Mouse (Mus musculus) hindbrain, embryonic 14.5 days (tissue): Measurements from ENCODE around the gene Gif. TPM values are rescaled to one million over a fixed set of nuclear protein-coding genes. Genes with fewer than 3 reads are reported as not detected.

Experiments
- ATAC-seq: fragments of 200-750 bp; cut with Nextera tagmentation; 2 replicates; pipeline ENCODE4 v1.8.0; 2017; ENCODE audit warnings: moderate number of reproducible peaks, mild to moderate bottlenecking, moderate TSS enrichment, moderate library complexity; ENCODE audit not compliant: low FRiP score
- DNase-seq: peaks from one replicate; pipeline ENCODE4 v3.0.0-alpha.2; 2015; ENCODE audit warnings: low spot score
- H3K27ac ChIP-seq: fragments of 300-500 bp; sonication (generic); 2 replicates; pipeline ENCODE4 v1.5.1; 2014; ENCODE audit warnings: mild to moderate bottlenecking, moderate library complexity
- H3K27me3 ChIP-seq: fragments of 300-500 bp; sonication (generic); 2 replicates; pipeline ENCODE4 v1.6.1; 2014; ENCODE audit warnings: mild to moderate bottlenecking, low read length, mixed read lengths; ENCODE audit not compliant: control insufficient read depth, insufficient read depth
- H3K36me3 ChIP-seq: fragments of 300-500 bp; sonication (generic); replicated peaks from 2 replicates; pipeline ENCODE4 v1.6.1; 2014; ENCODE audit not compliant: control insufficient read depth, insufficient read depth
- H3K4me1 ChIP-seq: fragments of 300-500 bp; sonication (generic); replicated peaks from 2 replicates; pipeline ENCODE4 v1.6.1; 2014; ENCODE audit warnings: antibody characterized with exemption, low read length, mixed read lengths; ENCODE audit not compliant: control insufficient read depth, insufficient read depth
- H3K4me2 ChIP-seq: fragments of 300-500 bp; sonication (generic); replicated peaks from 2 replicates; pipeline ENCODE4 v1.6.1; 2014; ENCODE audit warnings: mild to moderate bottlenecking, moderate library complexity
- H3K4me3 ChIP-seq: fragments of 300-500 bp; sonication (generic); replicated peaks from 2 replicates; pipeline ENCODE4 v1.5.1; 2014; ENCODE audit warnings: mild to moderate bottlenecking, low read length
- H3K9ac ChIP-seq: fragments of 300-500 bp; sonication (generic); 2 replicates; pipeline ENCODE4 v1.6.1; 2014
- H3K9me3 ChIP-seq: fragments of 300-500 bp; sonication (generic); 2 replicates; pipeline ENCODE4 v1.6.1; 2016; ENCODE audit warnings: low read length; ENCODE audit not compliant: control insufficient read depth
- WGBS: fragments of 180-500 bp; shearing (Covaris S2); extraction: QIAGEN DNeasy Blood & Tissue Kit; methylation state at CpG from one replicate; pipeline ENCODE4 v1.1.7; 2014; 5-methylcytosine and 5-hydroxymethylcytosine counted together
- polyA plus RNA-seq: library from polyadenylated mRNA; unstranded; fragments of >200 nt; fragmentation: Nextera tagmentation; extraction: Ambion mirVana; gene quantifications from 2 replicates; pipeline ENCODE4 v1.2.1, GENCODE M21; 2014

Gene Gif
- polyA plus RNA-seq, 1 experiment from 2014 or later: not detected

DNA sequence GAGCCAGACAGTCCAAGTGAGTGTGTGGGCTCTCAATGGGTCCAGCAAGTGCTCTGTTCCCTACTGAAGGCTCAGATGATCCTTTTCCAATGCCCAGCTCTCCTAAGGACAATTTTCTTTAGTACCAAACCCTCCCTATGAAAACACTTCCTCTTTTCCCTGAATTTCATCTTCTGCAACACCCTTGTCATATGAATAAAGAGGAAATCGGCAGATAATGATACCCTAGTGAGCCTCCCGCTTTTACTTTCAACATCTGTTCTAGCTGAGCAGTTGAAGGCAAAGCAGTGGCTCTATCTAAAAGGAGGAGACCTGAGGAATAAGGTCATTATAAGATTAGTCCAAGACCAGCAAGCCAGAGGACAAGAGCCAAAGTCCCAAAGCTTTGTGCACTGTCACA, 61.1 kb downstream of the Gif start:
- ATAC-seq (no peak), DNase-seq (no peak)
- no peak overlapping the region for H3K4me3 ChIP-seq
- H3K4me1 ChIP-seq: peaks cover 7% of the 10 kb centered on the region
- no peaks in the 10 kb centered on the region for H3K9me3 ChIP-seq
- no peaks in the 10 kb centered on the region for H3K36me3 ChIP-seq
- no peak overlapping the region for H3K9ac ChIP-seq
- no peak overlapping the region for H3K4me2 ChIP-seq
- no peak overlapping the region for H3K27ac ChIP-seq
- H3K27me3 ChIP-seq: no peaks in the 10 kb centered on the region
- 91% methylated on average over 2 of the region's 2 CpGs for WGBS

DNA sequence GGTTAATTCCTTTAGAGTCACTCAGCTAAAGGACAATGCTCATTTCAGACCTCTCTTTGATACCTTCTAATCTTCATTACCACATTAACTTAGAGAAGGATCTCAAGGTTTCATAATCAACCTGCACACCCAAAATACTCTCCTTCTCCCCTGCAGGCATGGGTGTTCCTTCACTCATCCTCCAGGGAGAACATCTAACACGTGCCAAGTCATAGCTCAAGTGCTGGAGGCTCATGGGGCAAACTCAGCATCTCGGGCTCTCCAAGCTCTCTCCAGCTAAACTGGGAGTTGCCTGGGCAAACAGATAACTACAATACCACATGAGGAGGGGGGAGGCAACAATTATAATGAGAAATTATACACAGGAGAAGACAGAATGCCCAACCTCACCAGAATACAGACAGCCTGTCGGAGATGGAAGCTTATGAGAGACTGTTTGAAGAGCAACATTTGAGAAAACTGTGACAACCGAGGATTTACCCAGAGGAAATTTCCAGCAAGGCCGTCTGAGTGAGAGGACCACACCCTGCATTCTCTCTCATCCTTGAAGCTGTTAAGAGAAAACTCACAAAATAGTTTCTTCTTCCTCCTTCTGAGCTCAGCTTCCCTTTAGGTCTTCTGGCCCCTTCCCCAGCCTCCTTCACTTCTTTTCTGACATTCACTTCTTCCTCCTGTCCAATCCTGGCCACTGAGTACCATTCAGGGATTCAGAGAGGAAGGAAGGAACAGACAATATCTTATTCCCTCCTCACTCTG, 62.8 kb downstream of the Gif start:
- H3K4me3 ChIP-seq: no peak overlapping the region
- H3K4me1 ChIP-seq: peaks cover 7% of the 10 kb centered on the region
- DNase-seq (no peak), ATAC-seq (no peak)
- no peak overlapping the region for H3K27ac ChIP-seq
- no peaks in the 10 kb centered on the region for H3K27me3 ChIP-seq
- no peaks in the 10 kb centered on the region for H3K9me3 ChIP-seq
- H3K36me3 ChIP-seq: no peaks in the 10 kb centered on the region
- no peak overlapping the region for H3K9ac ChIP-seq
- no peak overlapping the region for H3K4me2 ChIP-seq
- WGBS: 84% methylated on average over 5 of the region's 5 CpGs

DNA sequence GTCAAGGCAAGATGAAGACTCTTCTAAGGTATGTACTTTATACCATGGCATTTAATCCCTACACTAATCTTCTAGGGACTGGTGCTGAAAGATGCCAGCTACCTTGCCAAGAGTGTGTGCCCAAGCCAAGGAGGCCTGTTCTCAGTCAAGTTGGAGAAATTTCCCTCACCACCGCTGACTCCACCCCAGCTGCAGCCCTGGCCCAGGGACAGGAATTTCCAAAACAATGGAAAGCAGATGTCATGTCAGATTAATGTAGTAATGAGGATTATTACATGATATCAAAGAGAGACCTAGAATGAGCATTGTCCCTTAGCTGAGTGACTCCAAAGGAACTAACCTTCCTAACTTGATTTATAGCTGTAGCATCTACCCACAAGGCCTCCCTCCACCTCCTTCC, 63.5 kb downstream of the Gif start:
- Histone ChIP-seq H3K4me2 (no peak overlapping the region), H3K36me3 (no peaks in the 10 kb centered on the region), H3K4me3 (no peak overlapping the region), H3K9me3 (no peaks in the 10 kb centered on the region), H3K4me1 (peaks cover 7% of the 10 kb centered on the region), H3K9ac (no peak overlapping the region), H3K27ac (no peak overlapping the region), H3K27me3 (no peaks in the 10 kb centered on the region)
- 78% methylated on average over 1 of the region's 1 CpGs for WGBS
- no peak for DNase-seq
- ATAC-seq: no peak

DNA sequence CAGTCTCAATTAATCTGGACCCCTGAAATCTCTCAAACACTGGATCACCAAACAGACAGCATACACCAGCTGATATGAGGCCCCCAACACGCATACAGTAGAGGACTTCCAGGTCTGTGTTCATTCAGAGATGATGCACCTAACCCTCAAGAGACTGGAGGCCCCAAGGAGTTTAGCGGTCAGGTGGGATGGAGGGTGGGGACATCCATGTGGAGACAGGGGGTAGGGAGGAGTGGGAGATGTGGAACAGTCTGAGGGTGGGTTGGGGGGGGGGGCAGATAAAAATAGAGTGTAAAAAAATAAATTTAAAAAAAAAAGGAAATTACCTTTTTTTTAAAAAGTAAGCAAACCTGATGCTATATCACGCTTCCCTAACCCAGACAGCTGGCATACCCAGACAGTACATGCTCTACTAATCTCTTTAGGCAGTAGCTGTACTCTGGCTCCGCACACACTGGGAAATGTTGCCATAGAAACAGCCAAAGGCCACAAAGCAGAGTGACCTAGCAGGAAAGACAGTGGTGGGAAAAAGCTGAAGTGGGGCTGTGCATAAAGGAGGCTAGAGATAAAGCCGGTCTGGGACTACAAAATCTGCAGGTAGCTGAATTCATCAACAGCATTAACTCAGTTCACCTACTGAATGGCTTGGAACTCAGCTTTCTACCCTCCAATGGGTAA, 64.5 kb downstream of the Gif start:
- H3K4me3 ChIP-seq: no peak overlapping the region
- peak overlapping the region; percentile 54; the same call in 1 of the 2 replicates for H3K27ac ChIP-seq
- DNase-seq: peak; percentile 68
- peaks cover under 1% of the 10 kb centered on the region; the same call in 1 of the 2 replicates for H3K27me3 ChIP-seq
- H3K9ac ChIP-seq: no peak overlapping the region
- peak; percentile 93 for ATAC-seq
- peaks cover 7% of the 10 kb centered on the region for H3K4me1 ChIP-seq
- WGBS: 36% methylated on average over 5 of the region's 5 CpGs
- no peaks in the 10 kb centered on the region for H3K36me3 ChIP-seq
- no peaks in the 10 kb centered on the region for H3K9me3 ChIP-seq
- H3K4me2 ChIP-seq: no peak overlapping the region; the same call in 1 of the 2 replicates

Other genes with a start within 250 kb of the Gif start
- 1.4 and 3.3 TPM in 2 replicates for gene Ms4a6b, start 231.0 kb upstream of the Gif start, polyA plus RNA-seq
- not detected in 2 replicates for gene Ms4a4d, start 210.8 kb upstream of the Gif start, polyA plus RNA-seq
- 3.4 and 3.6 TPM in 2 replicates for gene Ms4a6d, start 142.7 kb upstream of the Gif start, polyA plus RNA-seq
- gene Ms4a2, start 123.8 kb upstream of the Gif start, polyA plus RNA-seq: 0.16 TPM in 1 of 2 replicates, not detected in the other
- gene Ms4a3, start 106.7 kb upstream of the Gif start, polyA plus RNA-seq: not detected in 2 replicates
- gene Oosp2, start 87.0 kb upstream of the Gif start, polyA plus RNA-seq: not detected in 2 replicates
- not detected in 2 replicates for gene Oosp1, start 56.4 kb upstream of the Gif start, polyA plus RNA-seq
- not detected in 2 replicates for gene Oosp3, start 50.5 kb upstream of the Gif start, polyA plus RNA-seq
- gene Mrpl16, start 22.8 kb downstream of the Gif start, polyA plus RNA-seq: 50.8 and 53.1 TPM in 2 replicates
- 20.3 and 20.6 TPM in 2 replicates for gene Stx3, start 71.8 kb downstream of the Gif start, polyA plus RNA-seq
- gene Olfr1417, start 91.7 kb downstream of the Gif start, polyA plus RNA-seq: 0.08 TPM in 1 of 2 replicates, not detected in the other
- not detected in 2 replicates for gene Olfr1418, start 113.5 kb downstream of the Gif start, polyA plus RNA-seq
- not detected in 2 replicates for gene Olfr1419, start 127.6 kb downstream of the Gif start, polyA plus RNA-seq
- 0.07 TPM in 1 of 2 replicates, not detected in the other for gene Olfr1420, start 139.0 kb downstream of the Gif start, polyA plus RNA-seq
- 19.3 and 20.0 TPM in 2 replicates for gene Patl1, start 164.8 kb downstream of the Gif start, polyA plus RNA-seq
- gene Osbp, start 218.4 kb downstream of the Gif start, polyA plus RNA-seq: 6.6 and 6.9 TPM in 2 replicates